Mouse (Mus musculus): Measurements from ENCODE around the gene Gm11492.

Gm11492 gene

DNA sequence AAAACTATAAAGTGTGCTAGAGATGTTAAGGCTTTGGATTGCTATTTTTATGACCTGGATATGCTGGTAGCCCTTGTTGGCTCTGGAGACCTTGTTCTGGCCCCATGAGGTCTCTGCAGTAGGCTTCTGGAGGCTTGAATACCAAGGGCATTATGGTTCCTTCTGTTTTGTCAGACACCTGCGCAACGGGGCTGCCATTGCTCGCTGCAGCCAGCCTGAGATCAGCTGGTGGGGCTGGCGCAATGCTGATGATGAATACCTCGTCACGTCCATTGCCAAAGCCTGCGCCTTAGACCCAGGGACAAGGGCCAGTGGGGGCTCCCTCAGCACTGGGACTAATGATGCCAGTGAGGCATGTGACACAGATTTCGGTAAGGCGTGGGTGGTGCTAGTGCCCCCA lies 35.8 kb downstream of the Gm11492 start:
- no peak for DNase-seq

DNA sequence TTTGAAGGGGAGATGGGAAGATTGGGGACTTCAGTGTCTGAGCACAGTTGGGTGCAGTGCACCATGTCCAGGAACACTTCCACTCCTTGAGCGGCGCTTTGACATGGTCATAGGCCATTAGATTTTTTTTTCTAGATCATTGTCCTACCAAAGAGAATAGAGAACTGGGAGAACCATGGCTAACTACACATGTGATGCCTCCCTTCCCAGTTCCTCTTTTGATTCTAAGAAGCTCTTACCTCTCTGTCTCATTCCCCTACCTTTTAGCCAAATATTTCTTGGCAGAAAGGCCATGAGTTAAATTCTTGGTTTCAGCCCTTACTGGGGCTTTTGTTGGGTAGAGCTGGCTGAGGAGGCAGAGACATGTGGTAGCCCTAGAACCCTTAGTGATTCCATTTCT lies 37.1 kb downstream of the Gm11492 start:
- no peak for DNase-seq

DNA sequence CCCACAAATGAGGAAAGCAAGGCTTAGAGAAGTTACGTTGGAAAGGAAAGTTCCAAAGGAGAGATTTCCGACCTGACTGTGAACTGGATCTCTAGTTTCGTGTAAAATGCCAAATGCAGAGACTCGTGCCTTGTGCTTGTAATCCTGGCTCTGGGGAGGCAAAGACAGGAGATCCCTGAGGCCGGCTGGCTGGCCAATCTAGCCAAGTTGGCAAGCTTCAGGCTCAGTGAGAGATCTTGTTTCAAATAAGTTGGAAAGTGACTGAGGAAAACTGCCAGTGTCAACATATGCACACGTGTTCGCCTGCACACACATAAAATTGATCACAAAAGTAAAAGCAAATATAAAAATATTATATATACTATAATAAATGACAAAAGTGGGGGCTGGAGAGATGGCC lies 42.8 kb downstream of the Gm11492 start:
- no peak for DNase-seq

DNA sequence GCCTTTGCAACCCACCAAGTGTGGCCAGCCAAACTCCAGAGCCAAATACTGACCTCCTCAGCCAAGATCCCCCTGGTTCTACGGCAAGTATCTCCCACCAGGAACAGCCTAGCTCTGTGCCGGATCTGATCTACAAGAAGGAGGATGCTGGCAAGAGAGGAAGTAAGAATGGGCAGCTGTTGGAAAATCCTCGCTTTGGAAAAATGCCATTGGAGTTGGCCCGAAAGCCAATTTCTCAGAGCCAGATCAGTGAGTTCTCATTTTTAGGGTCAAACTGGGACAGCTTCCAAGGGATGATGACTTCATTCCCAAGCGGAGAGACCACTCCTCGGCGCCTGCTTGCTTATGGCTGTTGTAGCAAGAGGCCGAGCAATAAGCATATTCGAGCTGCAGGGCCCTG lies 45.1 kb downstream of the Gm11492 start:
- no peak for DNase-seq

- no peak for DNase-seq
Measured at GRCm38 (mm10) chr11:87613972-87614371, 47.5 kb downstream of the Gm11492 start.

DNA sequence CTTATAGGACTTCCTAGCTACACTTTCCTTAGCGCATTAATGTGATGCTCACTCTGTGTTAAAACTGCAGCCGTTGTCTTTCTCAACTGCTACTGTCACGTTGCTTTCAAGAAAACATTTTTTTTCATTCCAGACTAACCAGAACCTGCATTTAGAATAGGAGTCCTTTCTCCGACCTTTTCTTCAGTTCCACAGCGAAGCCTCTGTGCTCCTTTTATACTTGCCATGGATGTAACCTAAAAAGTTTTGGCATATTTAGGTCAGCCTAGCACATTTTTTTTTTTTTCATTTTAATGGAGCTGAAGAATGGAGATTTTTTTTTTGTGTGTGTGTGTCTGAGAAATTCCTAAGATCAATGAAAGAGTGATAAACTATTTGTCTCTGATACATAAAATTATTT lies 49.1 kb downstream of the Gm11492 start:
- DNase-seq, result no peak

- DNase-seq, result no peak
Measured at GRCm38 (mm10) chr11:87615952-87616351, 49.5 kb downstream of the Gm11492 start.

- DNase-seq, result peak; percentile 10
Measured at GRCm38 (mm10) chr11:87616790-87617474, 50.5 kb downstream of the Gm11492 start, which contains the start of gene Hsf5. Gene Hsf5, plus strand, starts transcription at chr11:87617164.

GRCm38 (mm10) chr11:87617606-87618005 lies 51.2 kb downstream of the Gm11492 start:
- DNase-seq, result peak; percentile 18
